Mouse (Mus musculus) MEL (cell line): ENCODE results near the gene Dusp27.

Experiments
- CTCF ChIP-seq, 3 experiments: IDR thresholded peaks in 2 of 3; conservative IDR thresholded peaks in 1 of 3; 2 replicates each; pipeline ENCODE4 v1.5.1; 2011 to 2012; ENCODE audit warnings: low read length in 3 of 3, low read depth in 2 of 3, mild to moderate bottlenecking in 2 of 3, improper control_type of control experiment in 1 of 3, inconsistent platforms in 1 of 3, mixed read lengths in 1 of 3, moderate library complexity in 1 of 3; ENCODE audit not compliant: control insufficient read depth in 1 of 3, insufficient read depth in 1 of 3, poor library complexity in 1 of 3, severe bottlenecking in 1 of 3
- EP300 ChIP-seq, 2 experiments: IDR thresholded peaks; 2 replicates each; pipeline ENCODE4 v1.6.1; 2011; ENCODE audit warnings: improper control_type of control experiment in 2 of 2, low read length in 2 of 2, low read depth in 1 of 2, mild to moderate bottlenecking in 1 of 2
- NELFE ChIP-seq: IDR thresholded peaks from 2 replicates; pipeline ENCODE4 v1.6.1; 2011; ENCODE audit warnings: low read depth, low read length, improper control_type of control experiment
- TAL1 ChIP-seq: IDR thresholded peaks from 2 replicates; pipeline ENCODE4 v1.6.1; 2012; ENCODE audit warnings: mild to moderate bottlenecking, inconsistent platforms, low read length, moderate library complexity, mixed read lengths

DNA sequence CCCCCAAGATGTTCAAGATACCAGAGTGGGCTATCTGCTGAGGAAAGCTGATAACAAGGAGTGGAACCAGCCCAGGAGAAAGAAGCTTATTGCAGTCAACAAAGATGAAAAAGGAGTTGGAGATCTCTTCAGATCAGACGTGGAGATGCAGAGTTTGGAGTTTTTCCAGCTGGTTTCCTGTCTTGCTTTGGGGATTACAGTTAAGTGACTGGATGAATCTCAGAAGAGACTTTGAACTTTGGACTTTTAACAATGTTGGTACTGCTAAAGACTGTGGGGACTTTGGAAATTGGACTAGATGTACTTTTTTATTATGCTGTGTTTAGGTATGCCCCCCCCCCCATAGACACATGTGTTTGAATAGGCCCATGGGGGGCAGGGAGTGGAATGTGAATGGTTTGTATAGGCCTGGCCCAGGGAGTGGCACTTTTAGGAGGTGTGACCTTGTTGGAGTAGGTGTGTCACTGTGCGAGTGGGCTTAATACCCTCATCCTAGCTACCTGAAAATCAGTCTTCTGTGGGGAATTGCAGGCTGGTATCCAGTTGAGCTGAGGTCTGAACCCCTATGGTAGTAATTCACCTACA lies 59.8 kb downstream of the Dusp27 start:
- TF ChIP-seq CTCF (IDR thresholded peaks at IDR 0.05 in 2 of 3, conservative IDR thresholded peaks at IDR 0.05 in 1 of 3; ENCODE audit: control insufficient read depth in 1 of 3, insufficient read depth in 1 of 3, low read depth in 2 of 3, low read length in 3 of 3, poor library complexity in 1 of 3, severe bottlenecking in 1 of 3) (no peak), NELFE (no peak), TAL1 (no peak), EP300 (IDR thresholded peaks at IDR 0.05; ENCODE audit: low read depth in 1 of 2, low read length in 2 of 2) (no peak)
